Mouse (Mus musculus): ENCODE measurements at regions not wholly inside any gene's neighbourhood (a gene's known extent, or its start where the extent isn't known, plus 50 kb on each side); places are given as distances from the start of the nearest gene placed in this dataset.

GRCm38 (mm10) chr4:8929346-8929745 is 690.5 kb upstream of the Car8 start:
- TF ChIP-seq CTCF (IDR thresholded peaks at IDR 0.05; ENCODE audit: low read depth) (no peak), EP300 (IDR thresholded peaks at IDR 0.05; ENCODE audit: low read depth) (no peak)
